Mouse (Mus musculus) heart, embryonic 10.5 days (tissue): ENCODE results near the gene Tmem107. TPM values are rescaled to one million over a fixed set of nuclear protein-coding genes. Genes with fewer than 3 reads are reported as not detected.

ENCODE experiments used
- DNase-seq: peaks from one replicate; pipeline ENCODE4 v3.0.0-alpha.2; 2017; ENCODE audit warnings: low spot score
- H3K27ac ChIP-seq: fragments of 300-500 bp; sonication (generic); 2 replicates; pipeline ENCODE4 v1.5.1; 2016; ENCODE audit warnings: mild to moderate bottlenecking
- H3K27me3 ChIP-seq: fragments of 300-500 bp; sonication (generic); 2 replicates; pipeline ENCODE4 v1.6.1; 2016; ENCODE audit warnings: mild to moderate bottlenecking; ENCODE audit not compliant: poor library complexity, insufficient read depth, severe bottlenecking
- H3K36me3 ChIP-seq: fragments of 300-500 bp; sonication (generic); 2 replicates; pipeline ENCODE4 v1.6.1; 2016; ENCODE audit warnings: mild to moderate bottlenecking, moderate library complexity
- H3K4me1 ChIP-seq: fragments of 300-500 bp; sonication (generic); 2 replicates; pipeline ENCODE4 v1.6.1; 2016; ENCODE audit warnings: mild to moderate bottlenecking
- H3K4me3 ChIP-seq: fragments of 300-500 bp; sonication (generic); 2 replicates; pipeline ENCODE4 v1.5.1; 2016; ENCODE audit warnings: mild to moderate bottlenecking, moderate library complexity
- H3K9me3 ChIP-seq: fragments of 300-500 bp; sonication (generic); 2 replicates; pipeline ENCODE4 v1.6.1; 2016; ENCODE audit warnings: mild to moderate bottlenecking, moderate library complexity
- whole genome bisulfite sequencing: fragments of 180-500 bp; shearing (Covaris S2); methylation state at CpG from one replicate; pipeline ENCODE4 v1.1.7; 2016; 5-methylcytosine and 5-hydroxymethylcytosine counted together
- polyA plus RNA-seq: library from polyadenylated mRNA; unstranded; fragments of >200 nt; fragmentation: Nextera tagmentation; extraction: Ambion mirVana; gene quantifications from 2 replicates; pipeline ENCODE4 v1.2.1, GENCODE M21; 2016

The Tmem107 gene
- polyA plus RNA-seq, 1 experiment from 2014 or later, result 30.4 TPM

DNA sequence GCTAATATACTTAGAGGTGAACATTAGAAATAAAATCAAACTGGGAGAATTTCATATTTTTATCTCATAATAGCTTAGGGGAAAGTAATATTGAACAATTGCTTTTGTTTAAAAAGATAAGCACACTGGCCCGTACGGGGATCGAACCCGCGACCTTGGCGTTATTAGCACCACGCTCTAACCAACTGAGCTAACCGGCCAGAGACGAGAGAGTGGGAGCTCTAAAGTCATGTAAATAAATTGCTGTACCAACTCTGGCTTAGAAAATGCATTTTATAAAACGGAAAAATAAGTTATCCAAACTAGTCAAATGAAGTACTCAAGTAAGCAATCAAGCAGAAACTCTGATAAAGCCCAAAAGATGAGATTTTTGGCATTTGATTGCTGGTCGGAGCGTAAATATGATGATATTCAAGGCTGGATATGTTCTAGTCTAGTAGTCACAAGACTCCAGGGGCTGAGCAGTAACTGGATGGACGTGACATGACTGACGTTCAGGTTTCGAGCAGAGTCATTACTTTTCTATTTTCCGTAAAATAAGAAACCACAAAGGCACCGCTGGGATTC is 8.3 kb upstream of the Tmem107 start:
- Histone ChIP-seq H3K4me1 (peaks cover 50% of the 10 kb centered on the region), H3K27ac (0 out of 2 replicates have a peak overlapping the region, but pooled peaks have one; percentile 62)

DNA sequence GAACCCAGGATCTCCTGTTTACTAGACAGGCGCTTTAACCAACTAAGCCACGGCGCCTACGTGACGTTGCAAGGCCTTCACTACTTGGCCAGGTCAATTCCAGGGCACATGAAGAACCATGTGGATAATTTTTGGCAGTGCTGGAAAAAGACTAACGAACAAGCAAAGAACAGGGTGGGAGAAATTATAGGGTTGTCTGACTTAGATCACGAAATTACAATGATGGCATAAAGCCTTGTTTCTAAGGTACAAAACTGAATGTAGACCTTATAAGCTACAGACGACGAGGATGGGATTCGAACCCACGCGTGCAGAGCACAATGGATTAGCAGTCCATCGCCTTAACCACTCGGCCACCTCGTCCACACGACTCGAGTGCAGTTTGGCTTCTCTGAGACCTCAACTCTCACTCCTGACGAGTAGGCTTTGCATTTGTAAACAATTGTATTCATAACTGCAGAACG is 7.8 kb upstream of the Tmem107 start:
- Histone ChIP-seq H3K4me1 (peaks cover 56% of the 10 kb centered on the region), H3K9me3 (no peaks in the 10 kb centered on the region), H3K36me3 (no peaks in the 10 kb centered on the region), H3K27ac (peak overlapping the region; percentile 85; the same call in 1 of the 2 replicates), H3K4me3 (peak overlapping the region; percentile 81), H3K27me3 (no peaks in the 10 kb centered on the region)
- under 1% methylated on average over 19 of the region's 19 CpGs for WGBS
- DNase-seq, result peak; percentile 94

More for the DNA sequence above, 8.3 kb upstream of the Tmem107 start:
- Histone ChIP-seq H3K9me3 (no peaks in the 10 kb centered on the region), H3K27me3 (no peaks in the 10 kb centered on the region), H3K36me3 (no peaks in the 10 kb centered on the region), H3K4me3 (peak overlapping the region; percentile 81)
- DNase-seq, result no peak
- under 1% methylated on average over 17 of the region's 17 CpGs for WGBS

DNA sequence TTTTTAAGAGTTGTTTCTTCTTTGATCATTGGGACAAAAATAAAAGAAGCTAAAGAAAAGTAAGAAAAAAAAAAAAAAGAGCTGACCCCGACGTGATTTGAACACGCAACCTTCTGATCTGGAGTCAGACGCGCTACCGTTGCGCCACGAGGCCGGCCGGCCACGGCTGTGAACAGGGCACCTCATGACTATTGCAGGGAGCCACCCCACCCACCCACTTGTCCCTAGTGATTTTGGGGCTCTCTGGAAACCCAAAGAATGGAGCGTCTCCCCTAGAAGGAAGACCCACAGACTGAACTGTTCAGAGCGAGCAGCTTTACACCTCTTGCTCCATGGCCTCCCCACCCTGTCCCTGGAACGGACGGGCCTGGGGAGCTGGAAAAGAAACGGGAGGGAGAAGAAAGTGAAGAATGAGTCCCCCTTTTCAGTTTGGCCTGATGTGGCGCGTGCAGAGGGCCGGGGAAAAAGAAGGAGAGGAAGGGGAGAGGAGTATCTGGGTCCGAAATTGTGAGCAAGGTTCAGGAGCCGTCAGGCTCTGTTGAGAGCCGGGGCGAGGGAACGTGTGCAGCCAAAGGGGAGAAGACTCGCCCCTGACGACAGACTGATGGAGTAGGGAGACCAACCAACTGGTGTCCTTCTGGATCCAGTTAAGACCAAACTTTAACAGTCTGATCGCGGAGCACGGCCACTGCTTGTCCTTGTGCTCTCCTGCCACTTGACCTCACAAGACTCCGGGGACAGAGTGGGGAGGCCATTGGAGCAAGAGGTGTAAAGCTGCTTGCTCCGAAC is 7.0 kb upstream of the Tmem107 start:
- no peaks in the 10 kb centered on the region for H3K27me3 ChIP-seq
- H3K9me3 ChIP-seq, result no peaks in the 10 kb centered on the region
- peak overlapping the region; percentile 89 for H3K27ac ChIP-seq
- no peaks in the 10 kb centered on the region for H3K36me3 ChIP-seq
- H3K4me1 ChIP-seq, result peaks cover 53% of the 10 kb centered on the region
- peak overlapping the region; percentile 81 for H3K4me3 ChIP-seq
- under 1% methylated on average over 31 of the region's 31 CpGs for WGBS
- DNase-seq, result peak; percentile 95

DNA sequence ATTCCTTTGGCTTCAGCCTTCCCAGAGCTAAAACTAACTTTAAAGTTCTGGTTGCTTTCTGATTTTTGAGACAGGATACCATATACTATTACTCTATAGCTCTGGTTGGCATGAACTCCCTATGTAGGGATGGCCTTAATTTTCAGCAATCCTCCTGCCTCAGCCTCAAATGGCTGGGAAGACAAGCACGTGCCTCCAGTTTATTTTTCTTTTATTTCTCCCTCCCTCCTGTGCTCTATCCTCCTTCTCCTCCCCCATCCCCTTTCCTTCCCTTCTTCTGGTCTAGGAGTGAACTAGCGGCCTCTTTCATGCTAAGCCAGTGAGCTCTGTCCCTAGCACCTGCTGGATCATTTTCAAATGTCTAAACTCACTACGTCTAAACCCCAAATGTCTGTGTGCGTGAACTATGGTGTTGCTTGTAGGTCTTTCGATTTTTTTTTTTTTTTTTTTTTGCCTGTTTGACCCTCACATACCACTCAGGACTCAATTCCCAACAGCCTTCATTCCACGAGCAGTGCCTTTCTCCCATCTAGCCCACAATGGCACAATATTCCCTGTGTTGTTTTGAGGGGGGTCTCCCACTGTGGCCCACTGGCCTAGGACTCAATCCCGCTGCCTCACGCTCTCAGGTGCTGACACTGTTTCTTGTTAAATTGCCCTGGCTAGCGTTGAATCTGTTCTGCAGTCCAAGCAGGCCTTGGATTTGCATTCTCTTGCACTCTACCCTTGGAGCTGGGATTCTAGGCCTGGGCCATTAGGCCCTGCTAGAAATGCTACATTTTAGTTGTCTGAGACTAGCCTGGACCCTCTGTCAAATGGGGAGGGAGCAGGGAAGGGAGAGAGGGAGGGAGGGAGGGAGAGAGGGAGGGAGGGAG is 6.1 kb upstream of the Tmem107 start:
- peak overlapping the region; percentile 81 for H3K4me3 ChIP-seq
- H3K9me3 ChIP-seq, result no peaks in the 10 kb centered on the region
- H3K27me3 ChIP-seq, result no peaks in the 10 kb centered on the region
- DNase-seq, result no peak
- 48% methylated on average over 9 of the region's 9 CpGs for WGBS
- H3K36me3 ChIP-seq, result no peaks in the 10 kb centered on the region
- H3K4me1 ChIP-seq, result peaks cover 50% of the 10 kb centered on the region
- H3K27ac ChIP-seq, result peak overlapping the region; percentile 89

- DNase-seq, result no peak
- Histone ChIP-seq H3K9me3 (no peaks in the 10 kb centered on the region), H3K27ac (no peak overlapping the region), H3K4me1 (peaks cover 50% of the 10 kb centered on the region), H3K36me3 (no peaks in the 10 kb centered on the region), H3K27me3 (no peaks in the 10 kb centered on the region), H3K4me3 (no peak overlapping the region)
- 60% methylated on average over 3 of the region's 3 CpGs for WGBS
Observed at GRCm38 (mm10) chr11:69065394-69065925, 5.1 kb upstream of the Tmem107 start.

DNA sequence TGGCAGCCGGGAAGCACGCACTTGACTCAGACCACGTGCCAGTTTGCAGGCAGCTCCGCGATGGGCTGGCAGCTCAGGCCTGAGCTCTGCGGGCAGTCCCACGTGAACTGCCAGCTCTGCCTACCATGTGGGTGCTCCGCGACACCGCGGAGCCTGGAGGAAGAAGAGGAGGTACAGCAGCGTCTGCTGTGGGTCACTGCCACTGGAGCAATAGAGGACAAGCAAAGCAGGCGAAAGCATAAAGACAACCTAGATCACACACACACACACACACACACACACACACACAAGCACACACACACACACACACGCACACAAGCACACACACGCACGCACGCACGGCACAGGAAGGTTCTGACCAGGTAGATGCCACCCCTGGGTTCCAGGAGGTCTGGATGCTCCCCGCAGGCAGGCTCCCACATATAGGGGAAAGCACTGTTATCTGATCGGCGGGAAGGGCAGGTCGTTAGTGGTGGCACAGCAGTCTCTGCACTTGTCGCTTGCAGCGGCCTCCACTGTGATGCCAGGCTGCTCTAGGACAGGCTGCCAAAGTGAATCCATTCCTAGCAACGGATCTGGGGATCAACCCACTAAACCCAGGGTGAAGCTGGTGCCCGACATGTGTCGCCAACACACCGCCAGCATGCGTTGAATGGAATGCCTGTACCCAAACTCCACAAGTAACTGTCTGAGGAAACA is 4.3 kb upstream of the Tmem107 start:
- H3K36me3 ChIP-seq, result no peaks in the 10 kb centered on the region
- peak overlapping the region; percentile 64 for H3K4me3 ChIP-seq
- WGBS, result 3% methylated on average over 29 of the region's 29 CpGs
- no peak for DNase-seq
- H3K4me1 ChIP-seq, result peaks cover 48% of the 10 kb centered on the region
- H3K9me3 ChIP-seq, result no peaks in the 10 kb centered on the region
- no peaks in the 10 kb centered on the region for H3K27me3 ChIP-seq
- H3K27ac ChIP-seq, result peak overlapping the region; percentile 67

GRCm38 (mm10) chr11:69066956-69067355 is 3.6 kb upstream of the Tmem107 start:
- Histone ChIP-seq H3K4me3 (peak overlapping the region; percentile 64), H3K9me3 (no peaks in the 10 kb centered on the region), H3K27me3 (no peaks in the 10 kb centered on the region), H3K27ac (peak overlapping the region; percentile 82), H3K4me1 (peaks cover 48% of the 10 kb centered on the region), H3K36me3 (no peaks in the 10 kb centered on the region)
- 5% methylated on average over 8 of the region's 8 CpGs for WGBS
- peak; percentile 92 for DNase-seq

DNA sequence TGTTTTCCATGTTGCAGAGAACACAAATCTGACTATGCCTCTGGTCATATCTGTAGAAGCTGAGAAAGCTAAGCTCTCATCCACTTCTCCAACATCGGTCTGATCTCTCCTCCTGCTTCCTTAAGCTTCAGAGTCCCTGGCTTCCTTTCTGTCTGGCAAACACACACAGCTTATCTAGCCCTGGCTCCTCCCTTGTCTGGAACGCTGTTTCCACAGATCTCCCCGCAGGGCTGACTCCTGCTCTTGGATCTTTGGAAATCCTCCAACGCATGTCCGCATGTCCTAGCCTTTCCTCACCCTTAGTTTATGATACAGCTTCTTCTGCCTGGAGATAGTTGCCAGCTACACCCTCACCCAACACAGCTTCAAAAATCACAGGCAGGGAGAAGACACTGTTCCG is 3.0 kb upstream of the Tmem107 start:
- WGBS, result 20% methylated on average over 6 of the region's 6 CpGs
- DNase-seq, result no peak
- no peaks in the 10 kb centered on the region for H3K27me3 ChIP-seq
- H3K9me3 ChIP-seq, result no peaks in the 10 kb centered on the region
- no peaks in the 10 kb centered on the region for H3K36me3 ChIP-seq
- peak overlapping the region; percentile 82 for H3K27ac ChIP-seq
- H3K4me3 ChIP-seq, result peak overlapping the region; percentile 64; the same call in 1 of the 2 replicates
- H3K4me1 ChIP-seq, result peaks cover 52% of the 10 kb centered on the region

DNA sequence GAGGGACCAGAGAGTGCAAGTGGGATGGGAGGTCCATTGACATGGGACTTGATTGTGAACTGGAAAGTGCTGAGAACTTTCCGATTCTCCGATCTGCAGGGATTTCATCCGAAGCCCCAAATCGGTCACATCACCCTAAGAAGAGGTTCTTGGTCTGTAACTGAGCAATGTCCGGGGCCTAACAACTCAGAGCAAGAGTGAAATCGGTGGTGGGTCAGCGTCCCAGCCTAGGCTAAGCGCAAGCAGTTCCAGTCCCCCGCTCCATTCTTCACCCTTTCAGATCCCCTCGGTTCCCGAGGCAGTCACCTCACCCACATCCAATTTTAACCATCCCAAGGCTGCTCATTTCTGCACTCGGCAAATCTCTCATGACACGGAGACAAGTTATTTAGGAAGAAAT is 513 bp upstream of the Tmem107 start:
- peaks cover 51% of the 10 kb centered on the region for H3K4me1 ChIP-seq
- WGBS, result under 1% methylated on average over 13 of the region's 13 CpGs
- DNase-seq, result no peak
- no peaks in the 10 kb centered on the region for H3K36me3 ChIP-seq
- H3K9me3 ChIP-seq, result no peaks in the 10 kb centered on the region
- peak overlapping the region; percentile 92 for H3K27ac ChIP-seq
- peak overlapping the region; percentile 73 for H3K4me3 ChIP-seq
- no peaks in the 10 kb centered on the region for H3K27me3 ChIP-seq

GRCm38 (mm10) chr11:69071262-69071661 is 656 bp downstream of the Tmem107 start:
- WGBS, result 25% methylated on average over 9 of the region's 9 CpGs
- no peaks in the 10 kb centered on the region for H3K9me3 ChIP-seq
- peaks cover 46% of the 10 kb centered on the region for H3K4me1 ChIP-seq
- no peak for DNase-seq
- peak overlapping the region; percentile 92 for H3K27ac ChIP-seq
- H3K36me3 ChIP-seq, result no peaks in the 10 kb centered on the region
- H3K27me3 ChIP-seq, result no peaks in the 10 kb centered on the region
- H3K4me3 ChIP-seq, result peak overlapping the region; percentile 73

DNA sequence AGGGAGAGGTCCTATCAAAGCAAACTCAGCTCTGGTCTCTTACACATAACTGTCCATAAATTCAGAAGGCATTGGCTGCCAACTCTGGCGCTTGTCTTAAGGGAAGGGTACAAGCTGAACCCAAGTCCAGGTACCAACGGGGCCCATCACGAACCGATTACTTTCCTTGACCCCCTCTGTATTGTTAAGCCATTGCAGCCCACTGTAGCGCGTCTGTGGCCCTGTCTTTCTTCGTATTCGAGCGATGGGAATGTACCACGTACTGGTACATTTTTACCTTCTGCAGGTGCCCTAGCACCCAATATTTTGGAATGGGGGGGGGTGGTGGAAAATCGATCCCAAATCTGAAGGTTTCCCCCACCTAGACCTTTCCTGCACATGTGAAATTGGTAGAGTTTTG is 1.6 kb downstream of the Tmem107 start:
- no peak for DNase-seq
- Histone ChIP-seq H3K27ac (peak overlapping the region; percentile 95), H3K4me3 (peak overlapping the region; percentile 54), H3K9me3 (no peaks in the 10 kb centered on the region), H3K36me3 (no peaks in the 10 kb centered on the region), H3K27me3 (no peaks in the 10 kb centered on the region), H3K4me1 (peaks cover 39% of the 10 kb centered on the region)
- WGBS, result 84% methylated on average over 11 of the region's 11 CpGs

- Histone ChIP-seq H3K36me3 (no peaks in the 10 kb centered on the region), H3K27ac (peak overlapping the region; percentile 95), H3K4me1 (peaks cover 34% of the 10 kb centered on the region), H3K9me3 (no peaks in the 10 kb centered on the region), H3K4me3 (peak overlapping the region; percentile 54), H3K27me3 (no peaks in the 10 kb centered on the region)
- 9% methylated on average over 9 of the region's 9 CpGs for WGBS
- DNase-seq, result no peak
Observed at GRCm38 (mm10) chr11:69072666-69073064, 2.1 kb downstream of the Tmem107 start.
